In genomic region chr4:82916003-82916677, GRCm38 (mm10) we compare ENCODE assay signal across 11 mouse cellular contexts. TPM values are rescaled to one million over a fixed set of nuclear protein-coding genes. Genes with fewer than 3 reads are reported as not detected.
DNase-seq lines count a peak whose midpoint lies in the region; ATAC-seq and TF ChIP-seq lines count a peak whose summit lies in the region.
"Had no signal": no experiment of that assay in that cellular context is flagged by ENCODE, and none has a peak within 500 bp of the region (broad histone marks: within the 10 kb centered on the region; RNA-seq: fewer than 3 reads in every experiment).

No protein-coding gene starts in this region.

- WGBS in forebrain, embryonic 16.5 days, result 5% methylated on average over 14 of the region's 14 CpGs

- peak overlapping the region; percentile 50 for H3K4me2 ChIP-seq in forebrain, embryonic 16.5 days (ENCODE audit: low read length)

- peak; percentile 80 for ATAC-seq in forebrain, embryonic 16.5 days

- H3K9ac ChIP-seq in forebrain, embryonic 16.5 days (replicated peaks; ENCODE audit: low read depth, low read length), result peak overlapping the region; percentile 37

- TF ChIP-seq POLR2A in brain, embryonic 14.5 days (IDR thresholded peaks at IDR 0.05; ENCODE audit: borderline replicate concordance, extremely low read depth, insufficient read depth, insufficient read length, poor library complexity, severe bottlenecking), result no peak

- H3K27me3 ChIP-seq in forebrain, embryonic 16.5 days (replicated peaks; ENCODE audit: control insufficient read depth, insufficient read depth, low read length), result no peaks in the 10 kb centered on the region

- H3K27ac ChIP-seq in forebrain, embryonic 16.5 days (ENCODE audit: low read length), result peak overlapping the region; percentile 78

- intact Hi-C loops in gastrocnemius, postnatal 14 days (cut with DNase I; ENCODE audit: low total_unique reads), result no loop called here

- peak overlapping the region; percentile 21 for H3K4me3 ChIP-seq in forebrain, embryonic 16.5 days (replicated peaks; ENCODE audit: low read length)

- no peak for TF ChIP-seq CTCF in brain, embryonic 14.5 days (IDR thresholded peaks at IDR 0.05; ENCODE audit: borderline replicate concordance, extremely low read depth, insufficient read depth, insufficient read length)

- DNase-seq in gastrocnemius, postnatal 14 days, result peak; percentile 9
- no peak for DNase-seq in gastrocnemius, adult 8-10 months (ENCODE audit: low spot score in 2 of 2)
- DNase-seq in brain, embryonic 14.5 days (ENCODE audit: low read depth), result peak; percentile 95
- peak; percentile 56 to 57 for DNase-seq in layer of hippocampus, postnatal 10 days (ENCODE audit: low spot score in 2 of 2)
- DNase-seq in ovary, postnatal 14 days (ENCODE audit: low spot score), result no peak
- DNase-seq in spleen, adult 12 weeks (ENCODE audit: low spot score), result no peak
- DNase-seq in urinary bladder, postnatal 14 days (ENCODE audit: low spot score), result no peak
- DNase-seq: cerebellum, adult 11-12 months; kidney, adult 8-10 months had no signal

- H3K9me3 ChIP-seq in forebrain, embryonic 16.5 days (ENCODE audit: control insufficient read depth, low read length), result no peaks in the 10 kb centered on the region

- H3K4me1 ChIP-seq in forebrain, embryonic 16.5 days (replicated peaks; ENCODE audit: control insufficient read depth, insufficient read depth, low read length), result peaks cover 31% of the 10 kb centered on the region

- H3K36me3 ChIP-seq in forebrain, embryonic 16.5 days (ENCODE audit: control insufficient read depth, insufficient read depth), result no peaks in the 10 kb centered on the region

RNA-seq across cellular contexts. Expression of gene Cer1, which starts 31.2 kb away (rescaled TPM):
- not detected for total RNA-seq in gastrocnemius, postnatal 14 days (2021)
- total RNA-seq in gastrocnemius, adult 8-10 months (2022), result not detected
- 0.05 and 0.21 TPM in 2 replicates for polyA plus RNA-seq in brain, embryonic 14.5 days (2012; rRNA removed)
- polyA plus RNA-seq in forebrain, embryonic 16.5 days (2015; fragmentation: Nextera tagmentation; extraction: Ambion mirVana), result not detected in 2 replicates
- total RNA-seq in layer of hippocampus, postnatal 10 days (2021), result under 1 TPM in 1 of 2 experiments, not detected in 1; 0.18 TPM
- total RNA-seq: neutrophil, adult 5-6 weeks had no signal

RNA-seq across cellular contexts. Expression of gene Zdhhc21, which starts 56.4 kb away (rescaled TPM):
- 1 to 10 TPM; 8.9 to 9.4 TPM for total RNA-seq in gastrocnemius, postnatal 14 days (2021)
- total RNA-seq in gastrocnemius, adult 8-10 months (2022), result 10 to 100 TPM; 10.1 to 15.2 (median 12.1) TPM
- 12.4 and 14.7 TPM in 2 replicates for polyA plus RNA-seq in brain, embryonic 14.5 days (2012; rRNA removed)
- 19.7 and 20.1 TPM in 2 replicates for polyA plus RNA-seq in forebrain, embryonic 16.5 days (2015; fragmentation: Nextera tagmentation; extraction: Ambion mirVana)
- 10 to 100 TPM; 43.7 to 49.6 TPM for total RNA-seq in layer of hippocampus, postnatal 10 days (2021)

Comparison
In these comparisons a context has a peak if more than half of its experiments do, and no peak if none do; other contexts are left out.
1. DNase-seq: peak in gastrocnemius, postnatal 14 days (single experiment), brain, embryonic 14.5 days (single experiment) and layer of hippocampus, postnatal 10 days (2 of 2); none in gastrocnemius, adult 8-10 months (0 of 2), ovary, postnatal 14 days (single experiment), spleen, adult 12 weeks (single experiment) and urinary bladder, postnatal 14 days (single experiment).